Mouse (Mus musculus) forebrain, embryonic 13.5 days (tissue): Measurements from ENCODE around the gene Cel. TPM values are rescaled to one million over a fixed set of nuclear protein-coding genes. Genes with fewer than 3 reads are reported as not detected.

Experiments
- ATAC-seq: fragments of 200-750 bp; cut with Nextera tagmentation; 2 replicates; pipeline ENCODE4 v1.8.0; 2017
- H3K27ac ChIP-seq: fragments of 300-500 bp; sonication (generic); 2 replicates; pipeline ENCODE4 v1.5.1; 2015; ENCODE audit warnings: inconsistent platforms, mild to moderate bottlenecking, moderate library complexity
- H3K27me3 ChIP-seq: fragments of 300-500 bp; sonication (generic); 2 replicates; pipeline ENCODE4 v1.6.1; 2015; ENCODE audit warnings: mild to moderate bottlenecking, inconsistent platforms
- H3K36me3 ChIP-seq: fragments of 300-500 bp; sonication (generic); 2 replicates; pipeline ENCODE4 v1.6.1; 2015; ENCODE audit warnings: mild to moderate bottlenecking, inconsistent platforms; ENCODE audit not compliant: poor library complexity, severe bottlenecking
- H3K4me1 ChIP-seq: fragments of 300-500 bp; sonication (generic); 2 replicates; pipeline ENCODE4 v1.6.1; 2015; ENCODE audit warnings: inconsistent platforms
- H3K4me2 ChIP-seq: fragments of 300-500 bp; sonication (generic); 2 replicates; pipeline ENCODE4 v1.6.1; 2015; ENCODE audit warnings: inconsistent platforms, mild to moderate bottlenecking, moderate library complexity
- H3K4me3 ChIP-seq: fragments of 300-500 bp; sonication (generic); 2 replicates; pipeline ENCODE4 v1.5.1; 2015; ENCODE audit warnings: mild to moderate bottlenecking, inconsistent platforms
- H3K9ac ChIP-seq: fragments of 300-500 bp; sonication (generic); 2 replicates; pipeline ENCODE4 v1.6.1; 2015; ENCODE audit warnings: mild to moderate bottlenecking, inconsistent platforms
- H3K9me3 ChIP-seq: fragments of 300-500 bp; sonication (generic); replicated peaks from 2 replicates; pipeline ENCODE4 v1.6.1; 2016; ENCODE audit warnings: inconsistent platforms
- WGBS: fragments of 180-500 bp; shearing (Covaris S2); methylation state at CpG from one replicate; pipeline ENCODE4 v1.1.7; 2015; 5-methylcytosine and 5-hydroxymethylcytosine counted together
- microRNA-seq: library from miRNA; unstranded; fragments of <30 nt; microRNA quantifications from one replicate; pipeline ENCODE4, GENCODE M21; 2016
- polyA plus RNA-seq: library from polyadenylated mRNA; unstranded; fragments of >200 nt; fragmentation: Nextera tagmentation; extraction: Ambion mirVana; gene quantifications from 2 replicates; pipeline ENCODE4 v1.2.1, GENCODE M21; 2015

Gene Cel
- polyA plus RNA-seq, 1 experiment from 2014 or later = not detected

DNA sequence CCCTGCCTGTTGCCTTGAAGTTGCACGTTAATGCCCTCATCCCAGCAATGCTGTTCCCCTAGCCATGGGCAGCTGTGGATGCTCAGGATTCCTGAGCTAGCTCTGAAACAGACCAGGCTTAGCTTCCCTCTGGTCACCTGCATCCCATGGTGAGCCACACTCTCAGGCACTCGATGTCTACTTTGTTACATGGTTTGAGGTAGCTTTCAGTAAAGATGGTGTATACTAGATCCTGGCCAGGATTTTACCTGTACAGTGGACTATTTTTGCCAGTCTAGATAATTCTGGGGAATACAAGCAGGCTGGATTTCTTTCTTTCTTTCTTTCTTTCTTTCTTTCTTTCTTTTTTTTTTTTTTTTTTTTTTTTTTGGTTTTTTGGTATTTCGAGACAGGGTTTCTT is 57.4 kb downstream of the Cel start, which contains the start of gene Gm10134:
Gene Gm10134, plus strand, starts transcription at position 301 of the 400 bp plus-strand sequence.
- Histone ChIP-seq H3K27ac (no peak within 1 kb of the TSS), H3K36me3 (no peaks in the 10 kb centered on the region), H3K9ac (no peak within 1 kb of the TSS), H3K4me1 (no peaks in the 10 kb centered on the region), H3K27me3 (no peaks in the 10 kb centered on the region), H3K9me3 (no peaks in the 10 kb centered on the region), H3K4me3 (no peak within 1 kb of the TSS), H3K4me2 (no peak within 1 kb of the TSS)
- WGBS = 78% methylated on average over 3 of the region's 3 CpGs
- no peak for ATAC-seq

Small RNAs within 50 kb of the gene (microRNA-seq; reads per million reads assigned to microRNA genes)
- gene Gm22824 = not detected

Other genes starting within 250 kb of the Cel start
- 6.2 and 8.4 TPM in 2 replicates for gene Ppp1r26, start 116.6 kb downstream of the Cel start, polyA plus RNA-seq
- 2.0 TPM in 2 replicates for gene 1700007K13Rik, start 97.1 kb downstream of the Cel start, polyA plus RNA-seq
- gene Mrps2, start 95.3 kb downstream of the Cel start, polyA plus RNA-seq = 52.5 and 54.3 TPM in 2 replicates
- 0.43 TPM in 1 of 2 replicates, not detected in the other for gene Gbgt1, start 66.5 kb downstream of the Cel start, polyA plus RNA-seq
- 0.53 and 0.76 TPM in 2 replicates for gene Gm10134, start 57.3 kb downstream of the Cel start, polyA plus RNA-seq
- 50.9 and 53.6 TPM in 2 replicates for gene Ralgds, start 50.3 kb downstream of the Cel start, polyA plus RNA-seq
- gene Gtf3c5, start 20.3 kb upstream of the Cel start, polyA plus RNA-seq = 40.7 and 48.2 TPM in 2 replicates
- gene Gfi1b, start 58.6 kb upstream of the Cel start, polyA plus RNA-seq = 0.19 and 0.31 TPM in 2 replicates
- 29.0 and 34.1 TPM in 2 replicates for gene Tsc1, start 77.8 kb upstream of the Cel start, polyA plus RNA-seq
- 1.6 and 2.8 TPM in 2 replicates for gene Spaca9, start 136.3 kb upstream of the Cel start, polyA plus RNA-seq
- gene Ak8, start 136.8 kb upstream of the Cel start, polyA plus RNA-seq = 0.83 and 1.1 TPM in 2 replicates